Mouse (Mus musculus): ENCODE data around the gene Stk40.
A peak's percentile ranks its signal among the peaks of the same experiment; 100 is the strongest.

GRCm38 (mm10) chr4:126181170-126181957 lies 77.6 kb downstream of the Stk40 start:
- TF ChIP-seq POLR2A (IDR thresholded peaks at IDR 0.05; ENCODE audit: insufficient read depth, low read length) (no peak), CTCF (IDR thresholded peaks at IDR 0.05; ENCODE audit: low read depth, low read length) (peak; percentile 74), EP300 (IDR thresholded peaks at IDR 0.05; ENCODE audit: insufficient read depth, low read depth, low read length) (no peak)

All from ES-Bruce4 (cell line).